Mouse (Mus musculus): ENCODE data around the gene Gm6502. TPM values are rescaled to one million over a fixed set of nuclear protein-coding genes. Genes with fewer than 3 reads are reported as not detected.
"Not testable (repeated sequence)": the region's sequence is repeated elsewhere in the genome, so short reads cannot be mapped to it uniquely, and the experiment has no call there.

Gm6502 gene
- not detected in 2 replicates for polyA plus RNA-seq (2016; fragmentation: Nextera tagmentation; extraction: Ambion mirVana)

DNA sequence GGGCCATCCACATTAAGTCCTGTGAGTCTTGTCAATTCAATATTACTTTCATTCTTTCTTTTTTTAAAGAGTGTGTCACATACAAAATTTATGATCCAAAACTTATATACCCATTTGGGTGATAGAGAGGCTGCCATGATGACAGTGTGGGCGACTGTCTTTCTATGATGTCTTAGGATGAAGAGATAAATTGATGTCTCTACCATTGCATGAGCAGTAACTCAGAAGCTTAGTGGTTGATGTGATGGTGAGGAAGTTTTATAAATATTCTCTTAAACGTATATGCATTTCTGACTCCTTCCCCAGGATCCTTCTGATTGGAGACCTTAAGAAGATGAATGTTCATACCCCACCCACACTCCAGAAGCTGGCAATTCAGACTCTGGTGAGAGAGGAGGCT, at the start of gene Gm6502:
TSS of gene Gm6502 (plus strand) at position 301 of the 400 bp plus-strand sequence.
- not testable (repeated sequence) for H3K27ac ChIP-seq; H3K27me3 ChIP-seq (ENCODE audit: low read depth, poor library complexity, severe bottlenecking); DNase-seq (ENCODE audit: low spot score); H3K4me1 ChIP-seq; H3K4me3 ChIP-seq; H3K36me3 ChIP-seq; H3K9me3 ChIP-seq (replicated peaks)
- WGBS: no CpG with 5 or more reads among the region's 2 CpGs

- WGBS: 90% methylated on average over 1 of the region's 1 CpGs
- H3K9me3 ChIP-seq (replicated peaks); H3K27ac ChIP-seq; DNase-seq (ENCODE audit: low spot score); H3K27me3 ChIP-seq (ENCODE audit: low read depth, poor library complexity, severe bottlenecking); H3K4me3 ChIP-seq; H3K4me1 ChIP-seq; H3K36me3 ChIP-seq: not testable (repeated sequence)
These were observed 7.5 kb upstream of the Gm6502 start, which contains the start of gene A430089I19Rik for GRCm38 (mm10) chr5:94306696-94307095. TSS of gene A430089I19Rik (minus strand) at chr5:94306796.

DNA sequence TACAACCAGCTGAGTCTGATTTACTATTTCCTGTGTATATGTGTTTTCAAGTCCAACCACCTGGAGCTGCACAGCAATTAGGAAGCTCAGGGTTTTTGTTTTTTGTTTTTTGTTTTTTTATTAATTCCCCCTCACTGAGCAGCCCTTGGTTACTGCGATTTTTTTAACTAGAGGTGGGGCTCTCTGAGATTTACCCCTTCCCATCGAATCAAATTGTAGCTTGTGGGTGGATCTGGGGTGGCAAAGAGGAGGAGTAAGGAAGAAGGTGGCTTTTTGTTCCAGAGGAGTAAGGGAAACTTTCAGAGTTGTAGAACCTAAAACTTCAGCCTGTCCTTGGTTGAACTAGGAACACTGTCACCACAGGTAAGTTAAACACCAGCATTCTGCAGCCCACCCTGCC, 25.2 kb downstream of the Gm6502 start, which contains the start of gene AA792892:
TSS of gene AA792892 (plus strand) at position 301 of the 400 bp plus-strand sequence.
- H3K36me3 ChIP-seq; H3K9me3 ChIP-seq (replicated peaks); H3K27me3 ChIP-seq (ENCODE audit: low read depth, poor library complexity, severe bottlenecking); H3K4me1 ChIP-seq; DNase-seq (ENCODE audit: low spot score); H3K27ac ChIP-seq; H3K4me3 ChIP-seq: not testable (repeated sequence)
- WGBS: no CpG with 5 or more reads among the region's 2 CpGs

Other genes starting within 250 kb of the Gm6502 start
- not detected in 2 replicates for gene BC061212, start 243.9 kb upstream of the Gm6502 start, polyA plus RNA-seq (2016; fragmentation: Nextera tagmentation; extraction: Ambion mirVana)
- not detected in 2 replicates for gene Gm6351, start 238.1 kb upstream of the Gm6502 start, polyA plus RNA-seq (2016; fragmentation: Nextera tagmentation; extraction: Ambion mirVana)
- not detected in 2 replicates for gene Gm3106, start 96.4 kb upstream of the Gm6502 start, polyA plus RNA-seq (2016; fragmentation: Nextera tagmentation; extraction: Ambion mirVana)
- gene A430089I19Rik, start 7.6 kb upstream of the Gm6502 start, polyA plus RNA-seq (2016; fragmentation: Nextera tagmentation; extraction: Ambion mirVana): 0.09 TPM in 1 of 2 replicates, not detected in the other
- gene AA792892, start 25.3 kb downstream of the Gm6502 start, polyA plus RNA-seq (2016; fragmentation: Nextera tagmentation; extraction: Ambion mirVana): not detected in 2 replicates
- gene Gm7682, start 131.3 kb downstream of the Gm6502 start, polyA plus RNA-seq (2016; fragmentation: Nextera tagmentation; extraction: Ambion mirVana): not detected in 2 replicates
- not detected in 2 replicates for gene Gm3139, start 211.9 kb downstream of the Gm6502 start, polyA plus RNA-seq (2016; fragmentation: Nextera tagmentation; extraction: Ambion mirVana)

Measured in limb, embryonic 10.5 days (tissue).